Mouse (Mus musculus): ENCODE measurements at regions not wholly inside any gene's neighbourhood (a gene's known extent, or its start where the extent isn't known, plus 50 kb on each side); places are given as distances from the start of the nearest gene placed in this dataset.

- 69% methylated on average over 9 of the region's 9 CpGs for WGBS
- DNase-seq (ENCODE audit: low read depth, low spot score), result no peak
These were observed 51.7 kb upstream of the Caprin1 start for GRCm38 (mm10) chr2:103848923-103849700.

- WGBS, result 81% methylated on average over 9 of the region's 9 CpGs
- DNase-seq (ENCODE audit: low read depth, low spot score), result no peak
These were observed 52.5 kb upstream of the Caprin1 start for GRCm38 (mm10) chr2:103849766-103850530.

GRCm38 (mm10) chr2:103850531-103850816 lies 53.0 kb upstream of the Caprin1 start:
- DNase-seq (ENCODE audit: low read depth, low spot score), result no peak
- WGBS, result 79% methylated on average over 5 of the region's 5 CpGs

- 79% methylated on average over 3 of the region's 3 CpGs for WGBS
- DNase-seq (ENCODE audit: low read depth, low spot score), result no peak
These were observed 53.7 kb upstream of the Caprin1 start for GRCm38 (mm10) chr2:103851171-103851570.

- DNase-seq (ENCODE audit: low read depth, low spot score), result no peak
- WGBS, result 70% methylated on average over 8 of the region's 8 CpGs
These were observed 63.8 kb upstream of the Caprin1 start for GRCm38 (mm10) chr2:103861226-103861625.

GRCm38 (mm10) chr2:103864254-103864653 lies 66.8 kb upstream of the Caprin1 start:
- 59% methylated on average over 2 of the region's 2 CpGs for WGBS
- no peak for DNase-seq (ENCODE audit: low read depth, low spot score)

- WGBS, result 81% methylated on average over 4 of the region's 4 CpGs
- DNase-seq (ENCODE audit: low read depth, low spot score), result peak; percentile 10
These were observed 68.1 kb upstream of the Caprin1 start for GRCm38 (mm10) chr2:103865319-103866171.

GRCm38 (mm10) chr2:103867241-103867957 lies 70.0 kb upstream of the Caprin1 start:
- WGBS, result 76% methylated on average over 14 of the region's 14 CpGs
- DNase-seq (ENCODE audit: low read depth, low spot score), result no peak

- no peak for DNase-seq (ENCODE audit: low read depth, low spot score)
- 93% methylated on average over 13 of the region's 13 CpGs for WGBS
These were observed 70.5 kb upstream of the Caprin1 start for GRCm38 (mm10) chr2:103867958-103868330.

- DNase-seq (ENCODE audit: low read depth, low spot score), result no peak
- 58% methylated on average over 7 of the region's 7 CpGs for WGBS
These were observed 71.2 kb upstream of the Caprin1 start for GRCm38 (mm10) chr2:103868655-103869054.

- WGBS, result 33% methylated on average over 12 of the region's 12 CpGs
- no peak for DNase-seq (ENCODE audit: low read depth, low spot score)
These were observed 74.2 kb upstream of the Caprin1 start for GRCm38 (mm10) chr2:103871522-103872276.

- 63% methylated on average over 3 of the region's 3 CpGs for WGBS
- no peak for DNase-seq (ENCODE audit: low read depth, low spot score)
These were observed 74.8 kb upstream of the Caprin1 start for GRCm38 (mm10) chr2:103872277-103872636.

- 86% methylated on average over 6 of the region's 6 CpGs for WGBS
- DNase-seq (ENCODE audit: low read depth, low spot score), result no peak
These were observed 75.9 kb upstream of the Caprin1 start for GRCm38 (mm10) chr2:103873381-103873780.

GRCm38 (mm10) chr2:103874466-103874865 lies 77.0 kb upstream of the Caprin1 start:
- DNase-seq (ENCODE audit: low read depth, low spot score), result no peak
- WGBS, result 60% methylated on average over 3 of the region's 3 CpGs

- no peak for DNase-seq (ENCODE audit: low read depth, low spot score)
- WGBS, result 80% methylated on average over 8 of the region's 8 CpGs
These were observed 78.3 kb upstream of the Caprin1 start for GRCm38 (mm10) chr2:103875754-103876153.

GRCm38 (mm10) chr2:103876236-103876635 lies 78.8 kb upstream of the Caprin1 start:
- no peak for DNase-seq (ENCODE audit: low read depth, low spot score)
- 49% methylated on average over 2 of the region's 2 CpGs for WGBS

GRCm38 (mm10) chr2:103881026-103881763 lies 76.6 kb upstream of the Lmo2 start:
- 33% methylated on average over 10 of the region's 10 CpGs for WGBS
- DNase-seq (ENCODE audit: low read depth, low spot score), result no peak

GRCm38 (mm10) chr2:103884926-103885325 lies 72.9 kb upstream of the Lmo2 start:
- 54% methylated on average over 10 of the region's 10 CpGs for WGBS
- DNase-seq (ENCODE audit: low read depth, low spot score), result no peak

Measured in large intestine, adult 2 months (tissue).